Mouse (Mus musculus) thymus, postnatal 10 days (tissue): ENCODE data around the gene Espl1.

Experiments used
- DNase-seq, 2 experiments: peaks; one replicate each; pipeline ENCODE4 v3.0.0; 2021; ENCODE audit warnings: low spot score in 2 of 2

The Espl1 gene

DNA sequence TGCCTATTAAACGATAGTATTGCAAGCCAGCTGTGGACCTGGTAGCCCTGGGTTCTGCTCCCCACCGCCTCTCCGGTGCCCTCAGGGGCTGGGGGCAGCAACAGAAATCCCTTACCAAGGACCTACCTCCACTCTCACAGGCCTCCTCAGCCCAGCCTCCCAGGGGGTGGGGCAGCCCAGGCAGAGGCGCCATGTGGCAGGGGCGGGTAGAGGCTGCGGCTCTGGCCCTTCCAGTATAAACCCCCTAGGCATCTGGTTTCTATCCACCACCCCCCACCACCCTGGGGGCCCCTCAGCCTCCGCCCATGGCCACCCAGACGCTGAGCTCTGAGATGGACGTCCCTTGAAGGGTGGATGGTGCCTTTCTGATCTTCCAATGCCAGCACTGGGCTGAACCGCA lies 74.7 kb downstream of the Espl1 start:
- no peak for DNase-seq
